Mouse (Mus musculus): ENCODE results near the gene Ccdc184.

GRCm38 (mm10) chr15:98142515-98142914, 24.4 kb upstream of the Ccdc184 start:
- TF ChIP-seq POLR2A (IDR thresholded peaks at IDR 0.05; ENCODE audit: low read depth, low read length) (no peak), CTCF (conservative IDR thresholded peaks at IDR 0.05; ENCODE audit: insufficient read depth, insufficient read length, low read depth, low read length) (no peak)
